Mouse (Mus musculus): Measurements from ENCODE around the gene Esp36. TPM values are rescaled to one million over a fixed set of nuclear protein-coding genes. Genes with fewer than 3 reads are reported as not detected.
"Not testable (repeated sequence)": the region's sequence is repeated elsewhere in the genome, so short reads cannot be mapped to it uniquely, and the experiment has no call there.

Gene Esp36
- not detected in 2 replicates for total RNA-seq (2015; ENCODE audit: low replicate concordance)
- not detected in 2 replicates for total RNA-seq (2017; ENCODE audit: low replicate concordance)

DNA sequence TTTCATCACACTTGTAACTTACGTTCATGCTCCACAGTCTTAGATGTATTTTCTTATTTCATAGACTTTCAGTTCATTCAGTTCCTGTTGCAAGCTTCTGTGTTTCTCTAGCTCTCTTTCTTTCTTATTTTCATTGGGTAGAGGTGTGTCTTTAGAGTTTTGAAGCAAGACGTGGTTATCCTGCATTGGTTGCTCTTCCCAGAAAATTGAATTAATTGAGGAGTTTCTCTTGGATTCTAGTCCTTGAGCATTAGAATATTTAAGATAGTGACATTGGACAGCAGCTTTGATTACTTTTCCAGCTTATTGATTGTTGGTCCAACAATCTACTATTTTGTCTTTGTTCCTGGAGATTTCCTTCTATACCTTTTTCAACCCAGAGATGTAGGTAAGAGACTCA lies at the start of gene Esp36:
TSS of gene Esp36 (minus strand) at position 101 of the 400 bp plus-strand sequence.
- no peak for ATAC-seq (replicated peaks; ENCODE audit: low FRiP score, poor library complexity, severe bottlenecking)

DNA sequence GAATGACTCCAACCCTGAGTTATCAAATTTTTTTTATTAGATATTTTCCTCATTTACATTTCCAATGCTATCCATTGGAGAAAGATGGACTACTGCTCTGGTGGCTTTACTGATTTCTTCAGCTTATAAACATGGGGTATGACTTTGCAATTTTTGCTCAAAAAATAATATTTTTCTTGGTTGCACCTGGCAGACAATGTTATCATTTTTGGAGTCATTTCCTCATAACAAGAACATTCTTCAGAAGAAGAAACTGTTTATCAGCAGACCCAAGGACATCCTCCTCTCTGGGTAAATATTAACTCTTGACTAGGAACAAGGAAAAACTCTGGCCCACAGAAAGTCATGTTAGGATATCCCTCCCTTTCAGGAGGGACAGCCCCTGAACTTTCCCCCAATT lies 36.2 kb upstream of the Esp36 start:
- not testable (repeated sequence) for ATAC-seq (replicated peaks; ENCODE audit: low FRiP score, poor library complexity, severe bottlenecking)

DNA sequence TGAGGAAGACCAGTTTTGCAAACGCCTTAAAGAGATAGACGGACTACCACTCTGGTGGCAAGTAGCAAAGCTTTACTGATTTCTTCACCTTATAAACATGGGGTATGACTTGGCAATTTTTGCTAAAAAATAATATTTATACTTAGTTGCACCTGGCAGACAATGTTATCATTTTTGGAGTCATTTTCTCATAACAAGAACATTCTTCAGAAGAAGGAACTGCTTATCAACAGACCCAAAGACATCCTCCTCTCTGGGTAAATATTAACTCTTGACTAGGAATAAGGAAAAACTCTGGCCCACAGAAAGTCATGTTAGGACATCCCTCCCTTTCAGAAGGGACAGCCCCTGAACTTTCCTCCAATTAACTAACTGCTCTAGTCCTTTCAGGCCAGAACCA lies 30.7 kb upstream of the Esp36 start:
- no peak for ATAC-seq (replicated peaks; ENCODE audit: low FRiP score, poor library complexity, severe bottlenecking)

DNA sequence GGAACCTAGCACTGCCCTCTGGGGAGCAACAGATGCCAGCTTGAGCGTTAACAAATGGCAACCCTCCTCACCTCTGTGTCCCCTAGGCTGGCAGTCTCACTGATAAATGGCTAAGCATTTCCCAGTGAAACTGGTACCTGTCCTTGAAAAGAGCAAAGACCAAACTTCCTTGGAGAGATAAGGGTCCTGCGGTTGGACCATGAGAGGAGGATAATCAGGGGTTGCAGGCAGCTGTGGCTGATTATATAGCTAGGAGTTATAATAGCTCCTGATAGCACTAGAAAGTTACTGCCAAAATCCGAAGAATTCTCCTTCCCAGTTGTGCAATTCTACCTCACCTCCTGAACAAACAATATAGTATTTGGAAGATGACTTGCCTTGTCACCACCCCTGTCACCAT lies 13.8 kb downstream of the Esp36 start:
- ATAC-seq (replicated peaks; ENCODE audit: low FRiP score, poor library complexity, severe bottlenecking) = no peak

DNA sequence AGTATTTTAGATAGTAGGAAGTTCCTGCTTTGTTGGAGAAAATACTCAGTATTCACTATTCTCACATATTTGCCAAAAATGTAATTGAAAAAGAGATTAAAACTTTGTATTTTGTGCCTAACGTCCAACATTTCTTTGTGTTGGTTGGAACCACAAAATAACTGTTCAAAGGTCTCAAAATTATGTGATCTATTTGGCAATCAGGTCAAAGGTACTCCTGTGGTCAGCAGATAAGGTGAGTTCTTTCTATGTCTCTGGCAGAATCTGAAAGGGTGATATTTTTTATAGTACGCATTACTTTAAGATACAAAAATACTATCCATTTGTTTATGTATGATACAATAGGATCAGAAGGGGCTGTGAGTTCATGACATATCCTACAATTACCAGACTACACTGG lies 28.2 kb downstream of the Esp36 start:
- no peak for ATAC-seq (replicated peaks; ENCODE audit: low FRiP score, poor library complexity, severe bottlenecking)

Other genes starting within 250 kb of the Esp36 start
- gene Olfr134, start 248.8 kb downstream of the Esp36 start, total RNA-seq (2015; ENCODE audit: low replicate concordance) = not detected in 2 replicates
- not detected in 2 replicates for gene Olfr134, start 248.8 kb downstream of the Esp36 start, total RNA-seq (2017; ENCODE audit: low replicate concordance)
- gene Olfr135, start 215.8 kb downstream of the Esp36 start, total RNA-seq (2015; ENCODE audit: low replicate concordance) = not detected in 2 replicates
- not detected in 2 replicates for gene Olfr135, start 215.8 kb downstream of the Esp36 start, total RNA-seq (2017; ENCODE audit: low replicate concordance)
- gene Olfr138, start 159.2 kb downstream of the Esp36 start, total RNA-seq (2015; ENCODE audit: low replicate concordance) = not detected in 2 replicates
- gene Olfr138, start 159.2 kb downstream of the Esp36 start, total RNA-seq (2017; ENCODE audit: low replicate concordance) = not detected in 2 replicates
- not detected in 2 replicates for gene Olfr137, start 112.6 kb downstream of the Esp36 start, total RNA-seq (2015; ENCODE audit: low replicate concordance)
- not detected in 2 replicates for gene Olfr137, start 112.6 kb downstream of the Esp36 start, total RNA-seq (2017; ENCODE audit: low replicate concordance)
- gene Olfr136, start 90.4 kb downstream of the Esp36 start, total RNA-seq (2015; ENCODE audit: low replicate concordance) = not detected in 2 replicates
- 0.34 TPM in 1 of 2 replicates, not detected in the other for gene Olfr136, start 90.4 kb downstream of the Esp36 start, total RNA-seq (2017; ENCODE audit: low replicate concordance)
- gene Esp34, start 134.0 kb upstream of the Esp36 start, total RNA-seq (2015; ENCODE audit: low replicate concordance) = not detected in 2 replicates
- not detected in 2 replicates for gene Esp34, start 134.0 kb upstream of the Esp36 start, total RNA-seq (2017; ENCODE audit: low replicate concordance)
- gene Esp31, start 219.3 kb upstream of the Esp36 start, total RNA-seq (2015; ENCODE audit: low replicate concordance) = not detected in 2 replicates
- not detected in 2 replicates for gene Esp31, start 219.3 kb upstream of the Esp36 start, total RNA-seq (2017; ENCODE audit: low replicate concordance)